Comparison of ENCODE assay signal across 8 mouse cellular contexts in genomic region chr3:68870568-68870950, GRCm38 (mm10). TPM values are rescaled to one million over a fixed set of nuclear protein-coding genes. Genes with fewer than 3 reads are reported as not detected.
DNase-seq lines count a peak whose midpoint lies in the region; ATAC-seq and TF ChIP-seq lines count a peak whose summit lies in the region.

No protein-coding gene starts in this region.

- ATAC-seq in lung, embryonic 14.5 days (ENCODE audit: insufficient read depth) = no peak
- ATAC-seq in hindbrain, embryonic 13.5 days (ENCODE audit: low FRiP score) = no peak
- ATAC-seq in midbrain, embryonic 11.5 days (ENCODE audit: low FRiP score) = no peak

- no peak overlapping the region for H3K27ac ChIP-seq in lung, embryonic 14.5 days (ENCODE audit: low read depth)
- H3K27ac ChIP-seq in forebrain, embryonic 10.5 days = peak overlapping the region; percentile 84
- no peak overlapping the region for H3K27ac ChIP-seq in hindbrain, embryonic 13.5 days
- H3K27ac ChIP-seq in midbrain, embryonic 11.5 days (ENCODE audit: low read depth, low read length) = no peak overlapping the region

- no peak for DNase-seq in lung, embryonic 14.5 days
- no peak for DNase-seq in lung, adult 18-20 months
- DNase-seq in forebrain, embryonic 10.5 days (ENCODE audit: extremely low spot score, low spot score) = no peak
- DNase-seq in midbrain, embryonic 11.5 days (ENCODE audit: low spot score, missing footprints) = peak; percentile 90
- DNase-seq in MN1 (ENCODE audit: low spot score) = no peak
- DNase-seq in urinary bladder, adult 18-20 months (ENCODE audit: low spot score in 2 of 2) = no peak
- no peak for DNase-seq in lung, adult 2 months

- no peaks in the 10 kb centered on the region for H3K4me1 ChIP-seq in lung, embryonic 14.5 days (ENCODE audit: insufficient read depth)
- H3K4me1 ChIP-seq in forebrain, embryonic 10.5 days = peaks cover 23% of the 10 kb centered on the region
- peaks cover 14% of the 10 kb centered on the region for H3K4me1 ChIP-seq in hindbrain, embryonic 13.5 days (replicated peaks)
- peaks cover 4% of the 10 kb centered on the region for H3K4me1 ChIP-seq in midbrain, embryonic 11.5 days (ENCODE audit: control insufficient read depth, insufficient read depth, low read length)
- 0 out of 2 replicates have a peak, but pooled peaks cover 4% of the 10 kb centered on the region for H3K4me1 ChIP-seq in lung, adult 2 months (ENCODE audit: control insufficient read depth, insufficient read depth, low read length)

- H3K4me3 ChIP-seq in lung, embryonic 14.5 days (ENCODE audit: low read depth, low read length) = peak overlapping the region; percentile 55
- peak overlapping the region; percentile 73 for H3K4me3 ChIP-seq in forebrain, embryonic 10.5 days
- H3K4me3 ChIP-seq in hindbrain, embryonic 13.5 days = peak overlapping the region; percentile 73
- peak overlapping the region; percentile 63 for H3K4me3 ChIP-seq in midbrain, embryonic 11.5 days (ENCODE audit: low read depth, low read length)
- no peak overlapping the region for H3K4me3 ChIP-seq in lung, adult 2 months (replicated peaks; ENCODE audit: extremely low read depth, low read depth, low read length)

- H3K36me3 ChIP-seq in lung, embryonic 14.5 days (ENCODE audit: insufficient read depth) = no peaks in the 10 kb centered on the region
- no peaks in the 10 kb centered on the region for H3K36me3 ChIP-seq in forebrain, embryonic 10.5 days (replicated peaks)
- H3K36me3 ChIP-seq in hindbrain, embryonic 13.5 days = no peaks in the 10 kb centered on the region
- H3K36me3 ChIP-seq in midbrain, embryonic 11.5 days (ENCODE audit: control insufficient read depth, insufficient read depth, low read length) = no peaks in the 10 kb centered on the region

- peak overlapping the region; percentile 33; the same call in 1 of the 2 replicates for H3K9ac ChIP-seq in lung, embryonic 14.5 days
- peak overlapping the region; percentile 80 for H3K9ac ChIP-seq in hindbrain, embryonic 13.5 days
- peak overlapping the region; percentile 70 for H3K9ac ChIP-seq in midbrain, embryonic 11.5 days (ENCODE audit: low read length)

- no peak for TF ChIP-seq POLR2A in lung, adult 2 months (IDR thresholded peaks at IDR 0.05; ENCODE audit: borderline replicate concordance, extremely low read depth, low read depth, low read length)

- peak overlapping the region; percentile 99 for H3K4me2 ChIP-seq in lung, embryonic 14.5 days
- peak overlapping the region; percentile 94 for H3K4me2 ChIP-seq in hindbrain, embryonic 13.5 days
- H3K4me2 ChIP-seq in midbrain, embryonic 11.5 days = peak overlapping the region; percentile 98

- WGBS in lung, embryonic 14.5 days = 5% methylated on average over 15 of the region's 15 CpGs
- 3% methylated on average over 15 of the region's 15 CpGs for WGBS in forebrain, embryonic 10.5 days
- WGBS in hindbrain, embryonic 13.5 days = 3% methylated on average over 15 of the region's 15 CpGs
- WGBS in midbrain, embryonic 11.5 days = 2% methylated on average over 15 of the region's 15 CpGs
- 13% methylated on average over 15 of the region's 15 CpGs for WGBS in lung, adult 2 months

- no peak for TF ChIP-seq CTCF in lung, embryonic 14.5 days (IDR thresholded peaks at IDR 0.05; ENCODE audit: low read depth)
- TF ChIP-seq CTCF in lung, adult 2 months (IDR thresholded peaks at IDR 0.05; ENCODE audit: insufficient read depth, low read length) = no peak

- H3K27me3 ChIP-seq in lung, embryonic 14.5 days (ENCODE audit: insufficient read depth, low read length) = peaks cover 29% of the 10 kb centered on the region
- peaks cover 61% of the 10 kb centered on the region for H3K27me3 ChIP-seq in forebrain, embryonic 10.5 days (ENCODE audit: poor library complexity, severe bottlenecking)
- peaks cover 28% of the 10 kb centered on the region for H3K27me3 ChIP-seq in hindbrain, embryonic 13.5 days
- peaks cover 24% of the 10 kb centered on the region for H3K27me3 ChIP-seq in midbrain, embryonic 11.5 days (ENCODE audit: control insufficient read depth, insufficient read depth, low read length)

- H3K9me3 ChIP-seq in lung, embryonic 14.5 days (ENCODE audit: low read depth, low read length) = no peaks in the 10 kb centered on the region
- no peaks in the 10 kb centered on the region for H3K9me3 ChIP-seq in forebrain, embryonic 10.5 days
- no peaks in the 10 kb centered on the region for H3K9me3 ChIP-seq in hindbrain, embryonic 13.5 days
- no peaks in the 10 kb centered on the region for H3K9me3 ChIP-seq in midbrain, embryonic 11.5 days (ENCODE audit: control insufficient read depth, low read length)

RNA-seq across cellular contexts. Expression of gene 1110032F04Rik, which starts 1.2 kb away (rescaled TPM):
- polyA plus RNA-seq in lung, embryonic 14.5 days (2014; fragmentation: Nextera tagmentation; extraction: Ambion mirVana) = 0.50 and 0.84 TPM in 2 replicates
- 1.1 and 1.3 TPM in 2 replicates for polyA plus RNA-seq in forebrain, embryonic 10.5 days (2016; fragmentation: Nextera tagmentation; extraction: Ambion mirVana)
- 2.3 and 2.9 TPM in 2 replicates for polyA plus RNA-seq in hindbrain, embryonic 13.5 days (2015; fragmentation: Nextera tagmentation; extraction: Ambion mirVana)
- 1.4 and 1.9 TPM in 2 replicates for polyA plus RNA-seq in midbrain, embryonic 11.5 days (2014; fragmentation: Nextera tagmentation; extraction: Ambion mirVana)
- polyA plus RNA-seq in lung, adult 2 months (2012; rRNA removed) = 0.69 and 0.86 TPM in 2 replicates
